Mouse (Mus musculus) forebrain, embryonic 16.5 days (tissue): ENCODE measurements around the gene Zdbf2. TPM values are rescaled to one million over a fixed set of nuclear protein-coding genes. Genes with fewer than 3 reads are reported as not detected.
A peak's percentile ranks its signal among the peaks of the same experiment; 100 is the strongest.

ENCODE experiments used
- ATAC-seq: fragments of 200-750 bp; cut with Nextera tagmentation; 2 replicates; pipeline ENCODE4 v1.8.0; 2017; ENCODE audit warnings: mild to moderate bottlenecking, moderate library complexity
- H3K27ac ChIP-seq: fragments of 300-500 bp; sonication (generic); 2 replicates; pipeline ENCODE4 v1.5.1; 2014; ENCODE audit warnings: low read length, control low read depth
- H3K27me3 ChIP-seq: fragments of 300-500 bp; sonication (generic); replicated peaks from 2 replicates; pipeline ENCODE4 v1.6.1; 2014; ENCODE audit warnings: low read length; ENCODE audit not compliant: control insufficient read depth, insufficient read depth
- H3K36me3 ChIP-seq: fragments of 300-500 bp; sonication (generic); 2 replicates; pipeline ENCODE4 v1.6.1; 2014; ENCODE audit not compliant: control insufficient read depth, insufficient read depth
- H3K4me1 ChIP-seq: fragments of 300-500 bp; sonication (generic); replicated peaks from 2 replicates; pipeline ENCODE4 v1.6.1; 2014; ENCODE audit warnings: low read length; ENCODE audit not compliant: control insufficient read depth, insufficient read depth
- H3K4me2 ChIP-seq: fragments of 300-500 bp; sonication (generic); 2 replicates; pipeline ENCODE4 v1.6.1; 2014; ENCODE audit warnings: mild to moderate bottlenecking, low read length, control low read depth
- H3K4me3 ChIP-seq: fragments of 300-500 bp; sonication (generic); replicated peaks from 2 replicates; pipeline ENCODE4 v1.5.1; 2014; ENCODE audit warnings: mild to moderate bottlenecking, low read length, control low read depth
- H3K9ac ChIP-seq: fragments of 300-500 bp; sonication (generic); replicated peaks from 2 replicates; pipeline ENCODE4 v1.6.1; 2014; ENCODE audit warnings: low read depth, low read length, control low read depth
- H3K9me3 ChIP-seq: fragments of 300-500 bp; sonication (generic); 2 replicates; pipeline ENCODE4 v1.6.1; 2016; ENCODE audit warnings: low read length; ENCODE audit not compliant: control insufficient read depth
- WGBS: fragments of 180-500 bp; shearing (Covaris S2); extraction: QIAGEN DNeasy Blood & Tissue Kit; methylation state at CpG from one replicate; pipeline ENCODE4 v1.1.7; 2014; 5-methylcytosine and 5-hydroxymethylcytosine counted together
- polyA plus RNA-seq: library from polyadenylated mRNA; unstranded; fragments of >200 nt; fragmentation: Nextera tagmentation; extraction: Ambion mirVana; gene quantifications from 2 replicates; pipeline ENCODE4 v1.2.1, GENCODE M21; 2015

Gene Zdbf2
- 24.4 and 29.0 TPM in 2 replicates for polyA plus RNA-seq

- H3K9ac ChIP-seq, result peak within 1 kb of the TSS; percentile 68
- under 1% methylated on average over 40 of the region's 49 CpGs for WGBS
- no peaks in the 10 kb centered on the region; the same call in 1 of the 2 replicates for H3K4me1 ChIP-seq
- H3K36me3 ChIP-seq, result no peaks in the 10 kb centered on the region
- ATAC-seq, result peak; percentile 92
- no peaks in the 10 kb centered on the region for H3K9me3 ChIP-seq
- H3K27me3 ChIP-seq, result peaks cover 30% of the 10 kb centered on the region
- peak within 1 kb of the TSS; percentile 51 for H3K4me2 ChIP-seq
- H3K27ac ChIP-seq, result peak within 1 kb of the TSS; percentile 56
- H3K4me3 ChIP-seq, result peak within 1 kb of the TSS; percentile 60
These were observed at the start of gene Zdbf2 for GRCm38 (mm10) chr1:63272741-63273338. Zdbf2 (plus strand) TSS chr1:63273265.

GRCm38 (mm10) chr1:63225009-63225408 lies 48.1 kb upstream of the Zdbf2 start:
- no peak overlapping the region for H3K9ac ChIP-seq
- no peak overlapping the region for H3K4me2 ChIP-seq
- no peaks in the 10 kb centered on the region for H3K9me3 ChIP-seq
- 89% methylated on average over 4 of the region's 4 CpGs for WGBS
- no peaks in the 10 kb centered on the region for H3K27me3 ChIP-seq
- no peaks in the 10 kb centered on the region for H3K36me3 ChIP-seq
- no peaks in the 10 kb centered on the region for H3K4me1 ChIP-seq
- no peak for ATAC-seq
- no peak overlapping the region for H3K4me3 ChIP-seq
- no peak overlapping the region for H3K27ac ChIP-seq

- Histone ChIP-seq H3K36me3 (no peaks in the 10 kb centered on the region), H3K9me3 (no peaks in the 10 kb centered on the region), H3K27me3 (no peaks in the 10 kb centered on the region), H3K4me2 (no peak overlapping the region), H3K4me3 (no peak overlapping the region), H3K4me1 (no peaks in the 10 kb centered on the region), H3K27ac (no peak overlapping the region), H3K9ac (no peak overlapping the region)
- ATAC-seq, result no peak
- 12% methylated on average over 7 of the region's 7 CpGs for WGBS
These were observed 47.2 kb upstream of the Zdbf2 start for GRCm38 (mm10) chr1:63225890-63226289.

GRCm38 (mm10) chr1:63227241-63227640 lies 45.8 kb upstream of the Zdbf2 start:
- H3K9ac ChIP-seq, result no peak overlapping the region
- no peak overlapping the region for H3K27ac ChIP-seq
- no peak for ATAC-seq
- H3K4me1 ChIP-seq, result no peaks in the 10 kb centered on the region
- no peak overlapping the region for H3K4me3 ChIP-seq
- no peaks in the 10 kb centered on the region for H3K9me3 ChIP-seq
- 86% methylated on average over 5 of the region's 5 CpGs for WGBS
- H3K36me3 ChIP-seq, result no peaks in the 10 kb centered on the region
- no peak overlapping the region for H3K4me2 ChIP-seq
- no peaks in the 10 kb centered on the region for H3K27me3 ChIP-seq

- no peaks in the 10 kb centered on the region for H3K9me3 ChIP-seq
- 17% methylated on average over 5 of the region's 5 CpGs for WGBS
- no peak overlapping the region for H3K9ac ChIP-seq
- no peak overlapping the region for H3K4me3 ChIP-seq
- 0 out of 2 replicates have a peak, but pooled peaks cover 3% of the 10 kb centered on the region for H3K4me1 ChIP-seq
- H3K36me3 ChIP-seq, result no peaks in the 10 kb centered on the region
- H3K27ac ChIP-seq, result no peak overlapping the region
- ATAC-seq, result peak; percentile 38; the same call in 1 of the 2 replicates
- no peak overlapping the region for H3K4me2 ChIP-seq
- H3K27me3 ChIP-seq, result no peaks in the 10 kb centered on the region
These were observed 35.7 kb upstream of the Zdbf2 start for GRCm38 (mm10) chr1:63237371-63237770.

- Histone ChIP-seq H3K36me3 (no peaks in the 10 kb centered on the region), H3K4me3 (no peak overlapping the region), H3K9ac (no peak overlapping the region), H3K27ac (no peak overlapping the region), H3K9me3 (no peaks in the 10 kb centered on the region), H3K4me1 (0 out of 2 replicates have a peak, but pooled peaks cover 3% of the 10 kb centered on the region), H3K4me2 (no peak overlapping the region), H3K27me3 (no peaks in the 10 kb centered on the region)
- no peak for ATAC-seq
- 59% methylated on average over 4 of the region's 4 CpGs for WGBS
These were observed 33.8 kb upstream of the Zdbf2 start for GRCm38 (mm10) chr1:63239305-63239704.

GRCm38 (mm10) chr1:63239751-63240150 lies 33.3 kb upstream of the Zdbf2 start:
- no peak overlapping the region for H3K27ac ChIP-seq
- 0 out of 2 replicates have a peak, but pooled peaks cover 3% of the 10 kb centered on the region for H3K4me1 ChIP-seq
- no peak overlapping the region for H3K4me3 ChIP-seq
- no peaks in the 10 kb centered on the region for H3K27me3 ChIP-seq
- WGBS, result 89% methylated on average over 8 of the region's 8 CpGs
- H3K4me2 ChIP-seq, result no peak overlapping the region
- H3K9ac ChIP-seq, result no peak overlapping the region
- H3K36me3 ChIP-seq, result no peaks in the 10 kb centered on the region
- no peaks in the 10 kb centered on the region for H3K9me3 ChIP-seq
- no peak for ATAC-seq

- ATAC-seq, result no peak
- Histone ChIP-seq H3K36me3 (no peaks in the 10 kb centered on the region), H3K4me3 (no peak overlapping the region), H3K9ac (no peak overlapping the region), H3K27me3 (peaks cover 9% of the 10 kb centered on the region), H3K27ac (no peak overlapping the region), H3K9me3 (no peaks in the 10 kb centered on the region), H3K4me2 (no peak overlapping the region), H3K4me1 (peaks cover 9% of the 10 kb centered on the region)
- WGBS, result 39% methylated on average over 4 of the region's 4 CpGs
These were observed 29.2 kb upstream of the Zdbf2 start for GRCm38 (mm10) chr1:63243854-63244253.

- no peak overlapping the region for H3K4me3 ChIP-seq
- WGBS, result 2% methylated on average over 16 of the region's 16 CpGs
- H3K9ac ChIP-seq, result no peak overlapping the region
- H3K4me2 ChIP-seq, result peak overlapping the region; percentile 8
- H3K27ac ChIP-seq, result no peak overlapping the region
- peak; percentile 67 for ATAC-seq
- peaks cover 30% of the 10 kb centered on the region for H3K27me3 ChIP-seq
- no peaks in the 10 kb centered on the region for H3K36me3 ChIP-seq
- no peaks in the 10 kb centered on the region for H3K9me3 ChIP-seq
- peaks cover 6% of the 10 kb centered on the region for H3K4me1 ChIP-seq
These were observed 26.1 kb upstream of the Zdbf2 start for GRCm38 (mm10) chr1:63246862-63247521.
